Mouse (Mus musculus): Measurements from ENCODE around the gene AI481877. TPM values are rescaled to one million over a fixed set of nuclear protein-coding genes. Genes with fewer than 3 reads are reported as not detected.

AI481877 gene
- total RNA-seq, 1 experiment from 2014 or later: 0.15 TPM

GRCm38 (mm10) chr4:59034325-59034917 is 104.4 kb downstream of the AI481877 start:
- DNase-seq: no peak

DNA sequence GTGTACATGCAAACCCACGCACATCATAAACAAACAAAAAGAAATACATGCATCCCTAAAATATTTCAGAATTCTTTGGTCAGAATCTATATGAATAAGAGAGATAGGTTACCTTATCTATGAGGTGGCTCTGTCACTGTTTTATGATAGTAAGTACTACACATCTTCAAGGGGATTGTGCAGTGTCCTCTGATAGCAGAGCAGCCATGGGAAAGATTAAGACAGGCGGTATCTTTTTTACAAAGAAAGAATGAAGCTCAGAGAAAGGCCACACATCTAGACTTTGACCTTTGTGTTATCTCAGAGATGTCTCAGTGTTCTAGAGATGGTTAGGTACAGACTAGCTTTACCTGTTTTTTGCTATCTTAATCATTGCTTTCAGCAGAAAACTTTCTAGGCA is 121.9 kb downstream of the AI481877 start:
- no peak for DNase-seq

GRCm38 (mm10) chr4:59015181-59015580 is 123.6 kb downstream of the AI481877 start:
- no peak for DNase-seq

DNA sequence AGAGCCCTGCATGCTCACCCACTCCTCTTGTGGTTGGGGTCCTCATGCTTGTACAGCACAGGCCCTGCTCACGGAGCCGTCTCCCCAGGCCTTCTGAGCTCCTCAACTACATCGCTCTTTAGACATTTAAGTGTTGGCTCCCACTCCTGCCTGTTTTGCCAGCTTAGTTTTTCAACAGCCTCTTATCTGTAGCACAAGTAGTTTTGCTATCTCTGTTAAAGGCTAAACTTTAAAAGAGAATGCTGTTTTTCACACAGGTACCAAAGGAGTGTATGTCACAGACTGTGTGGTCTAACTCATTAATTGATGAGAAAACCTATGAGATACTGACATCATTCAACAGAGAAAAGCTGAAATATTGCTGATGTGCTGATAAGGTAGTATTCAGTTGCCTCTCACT is 127.3 kb downstream of the AI481877 start:
- DNase-seq: no peak

GRCm38 (mm10) chr4:59009696-59010095 is 129.1 kb downstream of the AI481877 start:
- DNase-seq: no peak

GRCm38 (mm10) chr4:59009186-59009585 is 129.6 kb downstream of the AI481877 start:
- DNase-seq: no peak

GRCm38 (mm10) chr4:59007974-59008373 is 130.8 kb downstream of the AI481877 start:
- no peak for DNase-seq

GRCm38 (mm10) chr4:59007016-59007415 is 131.8 kb downstream of the AI481877 start:
- DNase-seq: no peak

DNA sequence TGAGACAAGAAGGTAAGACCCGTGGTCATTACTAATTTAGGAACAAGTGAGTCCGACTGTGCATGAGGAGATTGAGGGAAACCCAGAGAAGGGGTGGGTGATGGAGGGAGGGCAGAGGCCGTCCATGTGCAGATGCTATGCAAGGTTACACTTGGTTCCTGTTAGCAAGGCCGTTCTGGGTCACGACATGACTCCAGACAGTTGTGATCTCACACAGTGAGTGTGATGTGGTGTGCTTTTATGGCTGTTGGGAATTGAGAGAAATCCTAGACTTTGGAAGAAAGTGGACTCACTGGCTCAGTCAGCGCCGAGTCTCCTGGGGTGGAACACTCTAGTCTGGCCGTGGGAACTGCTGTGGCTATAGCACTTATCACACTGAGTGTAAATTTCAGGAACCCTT is 132.6 kb downstream of the AI481877 start:
- no peak for DNase-seq

- no peak for DNase-seq
Measured at GRCm38 (mm10) chr4:59003806-59004200, 135.0 kb downstream of the AI481877 start.

DNA sequence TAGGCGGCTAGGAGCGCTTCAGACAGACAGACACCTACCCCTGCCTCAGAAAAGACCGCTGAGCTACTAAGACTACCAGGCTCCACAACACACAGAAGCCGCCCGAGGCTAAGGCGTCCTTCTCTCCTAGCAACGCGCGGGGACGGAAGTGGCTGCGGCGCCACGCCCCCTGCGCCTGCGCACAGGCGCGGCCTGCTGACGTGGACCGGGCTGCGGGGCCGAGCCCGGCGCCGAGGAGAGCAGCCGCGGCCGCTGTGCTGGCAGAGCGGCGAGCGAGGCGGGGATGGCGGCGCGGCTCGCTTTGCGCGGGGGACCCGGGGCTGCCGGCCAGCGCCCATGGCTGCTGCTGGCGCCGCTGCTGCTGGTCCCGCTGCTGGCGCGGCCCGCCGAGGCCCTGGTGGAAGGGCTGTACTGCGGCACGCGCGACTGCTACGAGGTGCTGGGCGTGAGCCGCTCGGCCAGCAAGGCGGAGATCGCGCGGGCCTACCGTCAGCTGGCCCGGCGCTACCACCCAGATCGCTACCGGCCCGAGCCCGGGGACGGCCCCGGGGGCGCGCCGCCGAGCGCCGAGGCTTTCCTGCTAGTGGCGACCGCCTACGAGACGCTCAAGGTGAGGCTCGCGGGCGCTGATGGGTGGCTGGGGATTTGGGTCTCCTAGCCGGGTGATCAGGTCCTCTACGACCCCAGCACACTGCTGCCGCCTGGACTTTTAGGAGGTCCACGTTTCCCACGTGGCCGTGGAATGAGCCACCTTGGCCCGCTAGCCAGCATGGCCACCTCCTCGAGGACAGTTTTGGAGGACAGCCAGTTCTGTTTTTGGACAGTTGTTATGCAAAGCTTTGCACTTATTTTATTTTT is 135.6 kb downstream of the AI481877 start, which contains the start of gene Gm20503:
Gm20503 (plus strand) TSS at position 263 of the 858 bp plus-strand sequence.
- peak; percentile 94 for DNase-seq

DNA sequence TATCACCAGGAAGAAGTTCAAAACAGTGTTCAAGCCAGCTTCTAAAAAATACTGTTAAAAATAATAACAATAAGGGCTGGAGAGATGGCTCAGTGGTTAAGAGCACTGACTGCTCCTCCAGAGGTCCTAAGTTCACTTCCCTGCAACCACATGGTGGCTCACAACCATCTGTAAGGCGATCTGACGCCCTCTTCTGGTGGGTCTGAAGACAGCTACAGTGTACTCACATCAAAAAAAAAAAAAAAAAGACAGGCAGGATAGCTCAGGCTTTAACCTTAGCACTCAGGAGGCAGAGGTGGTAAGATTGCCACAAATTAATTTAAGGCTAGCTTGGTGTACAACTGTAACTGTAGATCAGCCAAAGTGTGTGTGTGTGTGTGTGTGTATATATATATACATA is 138.2 kb downstream of the AI481877 start:
- peak; percentile 33 for DNase-seq

DNA sequence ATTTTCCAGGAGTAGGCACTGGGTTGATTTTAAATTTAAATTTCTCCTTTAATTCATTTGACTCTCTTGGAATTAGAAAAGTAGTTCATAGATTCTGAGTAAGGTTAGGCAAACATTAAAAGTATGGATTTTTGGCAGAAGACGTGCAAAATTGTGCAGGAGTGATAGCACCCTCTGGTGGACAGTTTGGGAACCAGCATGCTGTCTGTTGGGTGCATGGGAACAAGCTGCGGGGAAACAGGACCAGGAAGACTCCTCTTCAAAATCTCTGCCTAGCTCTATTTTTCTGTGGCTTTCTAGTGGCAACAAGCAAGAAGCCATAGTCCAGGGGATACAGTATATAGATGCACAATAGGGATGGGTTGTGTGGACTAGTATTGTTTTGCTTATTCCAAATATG is 139.1 kb downstream of the AI481877 start:
- DNase-seq: peak; percentile 75

GRCm38 (mm10) chr4:58998688-58999087 is 140.1 kb downstream of the AI481877 start:
- DNase-seq: no peak

- no peak for DNase-seq
Measured at GRCm38 (mm10) chr4:58997081-58997480, 141.7 kb downstream of the AI481877 start.

DNA sequence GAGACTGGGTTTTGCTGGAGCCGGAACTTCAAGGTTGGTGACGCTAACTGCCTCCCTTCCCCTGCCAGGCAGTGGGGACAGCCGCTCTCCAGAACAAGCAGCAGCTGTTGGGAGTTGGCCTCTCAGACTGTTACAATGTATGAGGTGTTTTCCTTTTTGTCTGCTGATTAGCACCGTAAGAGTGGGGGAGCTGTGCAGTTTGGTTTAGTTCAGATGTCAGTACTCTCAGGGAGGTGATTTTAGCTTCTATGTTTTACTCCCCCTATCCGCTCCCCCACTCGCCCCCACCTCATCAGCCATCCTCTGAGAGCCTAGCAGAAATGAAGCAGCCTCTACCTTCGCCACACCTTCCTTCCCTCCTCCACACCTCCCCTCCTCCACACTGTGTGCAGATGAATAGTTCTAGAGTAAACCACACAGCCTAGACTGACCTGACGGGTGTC is 143.5 kb downstream of the AI481877 start:
- DNase-seq: peak; percentile 26

DNA sequence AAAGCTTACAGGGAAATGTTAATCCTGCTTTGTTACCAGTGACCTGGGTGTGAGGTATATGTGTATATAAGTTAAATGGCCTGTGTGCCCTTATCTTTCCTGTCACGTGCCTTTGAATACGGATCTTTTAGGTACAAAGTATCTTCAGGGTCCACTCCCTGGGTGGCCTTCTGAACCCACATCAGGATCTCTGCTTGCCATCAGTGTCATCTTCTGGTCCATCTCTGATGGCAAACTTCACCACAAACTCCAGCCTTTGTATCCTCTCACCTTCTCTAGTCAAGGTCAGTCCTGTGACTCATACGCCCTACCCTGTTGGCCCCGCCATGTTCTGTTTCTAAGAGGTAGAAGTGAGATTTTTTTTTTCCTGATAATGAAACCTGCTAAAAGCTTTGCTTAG is 144.0 kb downstream of the AI481877 start, which contains the start of gene Dnajc25:
Dnajc25 (plus strand) TSS at position 301 of the 400 bp plus-strand sequence.
- DNase-seq: no peak

Other genes starting within 250 kb of the AI481877 start
- 174 and 181 TPM in 2 replicates for gene Ecpas, start 226.2 kb downstream of the AI481877 start, total RNA-seq (2021)
- gene Zkscan16, start 195.4 kb downstream of the AI481877 start, total RNA-seq (2021): 1.4 and 5.2 TPM in 2 replicates
- 16.9 and 25.6 TPM in 2 replicates for gene Ptgr1, start 151.9 kb downstream of the AI481877 start, total RNA-seq (2021)
- 15.6 and 16.1 TPM in 2 replicates for gene Dnajc25, start 143.9 kb downstream of the AI481877 start, total RNA-seq (2021)
- 3.6 and 4.5 TPM in 2 replicates for gene Gm20503, start 135.8 kb downstream of the AI481877 start, total RNA-seq (2021)
- 25.4 and 26.8 TPM in 2 replicates for gene Gng10, start 103.9 kb downstream of the AI481877 start, total RNA-seq (2021)
- 40.6 and 42.7 TPM in 2 replicates for gene Ugcg, start 50.3 kb upstream of the AI481877 start, total RNA-seq (2021)